Mouse (Mus musculus): ENCODE measurements around the gene Kcnk7. TPM values are rescaled to one million over a fixed set of nuclear protein-coding genes. Genes with fewer than 3 reads are reported as not detected.

Gene Kcnk7
- polyA plus RNA-seq, 1 experiment from 2014 or later, result 0.15 TPM

DNA sequence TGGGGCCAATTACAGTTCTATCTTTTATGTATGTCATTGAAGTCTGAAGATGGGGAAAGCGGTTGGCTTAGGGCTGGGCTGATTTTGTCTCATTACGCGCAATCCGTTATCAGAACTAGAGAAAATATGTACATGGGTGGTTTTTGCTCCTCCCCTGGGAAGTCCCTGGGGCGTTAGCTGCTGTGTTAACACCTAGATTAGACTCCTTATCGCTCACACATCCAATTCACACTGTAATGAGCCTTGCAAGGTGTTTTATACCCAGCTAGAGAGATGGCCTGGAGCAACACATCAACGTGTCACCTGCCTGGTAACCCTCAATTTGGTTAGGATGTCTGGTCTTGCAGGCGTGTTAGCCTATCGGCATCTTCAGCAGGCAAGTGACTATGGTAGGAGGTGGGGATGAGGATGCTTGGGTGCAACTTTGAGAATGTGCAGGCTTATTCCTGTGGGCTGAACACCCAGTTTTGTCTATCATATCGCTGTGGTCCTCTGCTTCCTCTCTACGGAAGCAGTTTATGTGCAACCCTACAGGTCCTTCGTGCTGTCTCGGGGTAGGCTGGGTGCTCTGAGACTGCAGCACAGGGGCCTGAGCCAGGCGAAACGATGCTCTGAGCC is 22.9 kb downstream of the Kcnk7 start:
- 78% methylated on average over 15 of the region's 15 CpGs for WGBS
- no peak for ATAC-seq
- H3K9me3 ChIP-seq (replicated peaks; ENCODE audit: control insufficient read depth, low read length, poor library complexity, severe bottlenecking), result no peaks in the 10 kb centered on the region
- peak overlapping the region; percentile 98 for H3K9ac ChIP-seq (ENCODE audit: low read depth, low read length)
- peak overlapping the region; percentile 100 for H3K4me2 ChIP-seq (ENCODE audit: low read length)
- no peaks in the 10 kb centered on the region for H3K27me3 ChIP-seq (ENCODE audit: control insufficient read depth, insufficient read depth, low read depth, low read length)
- H3K27ac ChIP-seq (ENCODE audit: low read length), result peak overlapping the region; percentile 53; the same call in 1 of the 2 replicates
- H3K4me1 ChIP-seq (ENCODE audit: control insufficient read depth, insufficient read depth, low read length), result peaks cover 55% of the 10 kb centered on the region
- no peaks in the 10 kb centered on the region; the same call in 1 of the 2 replicates for H3K36me3 ChIP-seq (ENCODE audit: control insufficient read depth, insufficient read depth, low read length)
- peak overlapping the region; percentile 92 for H3K4me3 ChIP-seq (ENCODE audit: low read depth, low read length)

GRCm38 (mm10) chr19:5727701-5728100 is 23.5 kb downstream of the Kcnk7 start:
- Histone ChIP-seq H3K9ac (ENCODE audit: low read depth, low read length) (peak overlapping the region; percentile 98), H3K4me1 (ENCODE audit: control insufficient read depth, insufficient read depth, low read length) (peaks cover 55% of the 10 kb centered on the region), H3K4me3 (ENCODE audit: low read depth, low read length) (peak overlapping the region; percentile 92), H3K36me3 (ENCODE audit: control insufficient read depth, insufficient read depth, low read length) (no peaks in the 10 kb centered on the region; the same call in 1 of the 2 replicates), H3K4me2 (ENCODE audit: low read length) (peak overlapping the region; percentile 100), H3K27ac (ENCODE audit: low read length) (peak overlapping the region; percentile 97), H3K27me3 (ENCODE audit: control insufficient read depth, insufficient read depth, low read depth, low read length) (no peaks in the 10 kb centered on the region), H3K9me3 (replicated peaks; ENCODE audit: control insufficient read depth, low read length, poor library complexity, severe bottlenecking) (no peaks in the 10 kb centered on the region)
- ATAC-seq, result no peak
- 5% methylated on average over 14 of the region's 14 CpGs for WGBS

DNA sequence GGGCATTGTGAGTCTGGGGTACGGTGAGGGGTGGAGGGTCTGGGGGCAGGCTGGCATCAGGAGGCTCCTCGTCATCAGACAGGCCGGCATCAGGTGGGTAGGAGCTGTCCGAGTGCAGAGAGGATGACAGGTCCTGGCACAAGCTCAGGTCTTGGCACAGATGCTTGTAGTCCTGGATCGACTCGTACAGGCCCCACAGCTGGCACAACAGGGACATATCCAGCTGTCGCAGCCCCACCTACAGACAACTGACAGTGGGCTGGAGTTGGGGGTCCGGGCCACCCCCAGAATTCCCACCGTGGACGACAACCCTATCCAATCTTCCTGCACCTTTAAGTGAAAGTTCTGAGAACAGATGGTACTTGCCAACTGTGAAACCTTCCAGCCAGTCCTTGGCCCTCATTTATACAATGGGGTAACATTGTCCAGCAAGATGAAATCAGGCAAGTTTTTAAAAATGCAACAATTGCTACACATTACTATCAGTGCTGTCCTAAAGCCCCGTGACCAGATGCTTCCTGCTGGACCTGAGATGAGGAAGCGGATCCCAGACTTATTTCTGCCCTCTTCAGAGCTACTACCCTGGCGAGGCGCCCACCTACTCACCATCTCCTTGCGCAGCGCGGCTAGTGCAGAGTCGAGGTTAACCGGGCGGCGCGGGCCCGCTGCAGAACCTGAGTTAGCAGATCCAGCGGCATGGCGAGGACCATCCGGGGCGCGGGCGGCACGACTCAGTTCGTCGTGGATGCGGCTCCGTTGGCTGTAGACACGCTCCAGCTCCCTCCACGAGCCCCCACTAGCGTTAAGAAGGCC is 24.7 kb downstream of the Kcnk7 start:
- Histone ChIP-seq H3K4me1 (ENCODE audit: control insufficient read depth, insufficient read depth, low read length) (peaks cover 55% of the 10 kb centered on the region), H3K4me2 (ENCODE audit: low read length) (peak overlapping the region; percentile 100), H3K9me3 (replicated peaks; ENCODE audit: control insufficient read depth, low read length, poor library complexity, severe bottlenecking) (no peaks in the 10 kb centered on the region), H3K36me3 (ENCODE audit: control insufficient read depth, insufficient read depth, low read length) (no peaks in the 10 kb centered on the region), H3K27ac (ENCODE audit: low read length) (peak overlapping the region; percentile 97), H3K9ac (ENCODE audit: low read depth, low read length) (peak overlapping the region; percentile 98), H3K4me3 (ENCODE audit: low read depth, low read length) (peak overlapping the region; percentile 92), H3K27me3 (ENCODE audit: control insufficient read depth, insufficient read depth, low read depth, low read length) (no peaks in the 10 kb centered on the region)
- WGBS, result 5% methylated on average over 37 of the region's 37 CpGs
- peak; percentile 43 for ATAC-seq

GRCm38 (mm10) chr19:5729444-5729815 is 25.3 kb downstream of the Kcnk7 start, which contains the start of gene Fam89b:
TSS of gene Fam89b (minus strand) at chr19:5729653.
- H3K27me3 ChIP-seq (ENCODE audit: control insufficient read depth, insufficient read depth, low read depth, low read length), result no peaks in the 10 kb centered on the region
- peak; percentile 81 for ATAC-seq
- under 1% methylated on average over 37 of the region's 37 CpGs for WGBS
- H3K4me1 ChIP-seq (ENCODE audit: control insufficient read depth, insufficient read depth, low read length), result peaks cover 55% of the 10 kb centered on the region
- peak within 1 kb of the TSS; percentile 100 for H3K4me2 ChIP-seq (ENCODE audit: low read length)
- no peaks in the 10 kb centered on the region for H3K36me3 ChIP-seq (ENCODE audit: control insufficient read depth, insufficient read depth, low read length)
- H3K9me3 ChIP-seq (replicated peaks; ENCODE audit: control insufficient read depth, low read length, poor library complexity, severe bottlenecking), result no peaks in the 10 kb centered on the region
- H3K27ac ChIP-seq (ENCODE audit: low read length), result peak within 1 kb of the TSS; percentile 97
- peak within 1 kb of the TSS; percentile 92 for H3K4me3 ChIP-seq (ENCODE audit: low read depth, low read length)
- H3K9ac ChIP-seq (ENCODE audit: low read depth, low read length), result peak within 1 kb of the TSS; percentile 98

DNA sequence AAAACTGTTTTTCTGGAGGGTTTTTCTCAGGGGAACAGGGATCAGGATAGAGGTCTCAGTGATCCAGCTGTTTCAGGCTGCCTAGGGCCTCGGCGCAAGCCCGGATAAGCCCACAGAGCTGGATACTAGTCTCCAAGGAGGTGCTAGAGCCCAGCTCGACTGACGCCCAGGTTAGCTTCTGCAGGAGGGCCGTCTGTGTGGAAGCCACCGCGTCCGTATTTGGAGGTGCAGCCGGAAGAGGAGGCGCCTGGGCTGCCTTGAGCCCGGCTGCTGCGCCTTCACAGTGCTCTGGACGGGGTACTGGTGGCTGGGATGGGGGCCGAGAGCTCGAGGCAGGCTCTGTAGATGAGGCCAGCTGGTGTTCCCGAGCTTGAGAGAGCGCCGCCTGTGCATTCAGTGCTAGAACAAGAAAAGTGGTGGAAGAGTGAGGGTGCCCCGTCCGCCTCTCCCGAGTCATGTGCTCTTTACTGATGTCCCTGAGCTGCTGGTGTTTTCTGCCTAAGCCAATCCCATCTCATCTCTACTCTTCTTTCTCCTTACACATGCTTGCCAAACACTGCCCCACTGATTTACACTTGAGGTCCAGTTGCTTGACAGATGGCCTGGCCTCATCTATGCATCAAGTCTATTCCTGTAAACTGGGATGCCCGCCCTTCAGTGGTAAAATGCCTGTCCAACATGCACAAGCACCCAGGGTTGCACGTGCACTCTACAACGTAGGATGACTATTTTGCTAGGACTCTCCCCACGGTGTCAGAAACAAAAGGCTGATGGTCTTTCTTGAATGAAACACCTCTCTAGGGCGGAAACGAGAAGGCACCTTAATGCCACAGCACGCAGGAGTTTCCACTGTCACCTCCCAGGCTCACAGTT is 26.4 kb downstream of the Kcnk7 start:
- Histone ChIP-seq H3K9me3 (replicated peaks; ENCODE audit: control insufficient read depth, low read length, poor library complexity, severe bottlenecking) (no peaks in the 10 kb centered on the region), H3K27ac (ENCODE audit: low read length) (peak overlapping the region; percentile 97; the same call in 1 of the 2 replicates), H3K27me3 (ENCODE audit: control insufficient read depth, insufficient read depth, low read depth, low read length) (no peaks in the 10 kb centered on the region), H3K4me2 (ENCODE audit: low read length) (peak overlapping the region; percentile 100), H3K9ac (ENCODE audit: low read depth, low read length) (peak overlapping the region; percentile 80), H3K36me3 (ENCODE audit: control insufficient read depth, insufficient read depth, low read length) (no peaks in the 10 kb centered on the region), H3K4me1 (ENCODE audit: control insufficient read depth, insufficient read depth, low read length) (peaks cover 48% of the 10 kb centered on the region), H3K4me3 (ENCODE audit: low read depth, low read length) (peak overlapping the region; percentile 82)
- no peak for ATAC-seq
- 78% methylated on average over 29 of the region's 29 CpGs for WGBS

DNA sequence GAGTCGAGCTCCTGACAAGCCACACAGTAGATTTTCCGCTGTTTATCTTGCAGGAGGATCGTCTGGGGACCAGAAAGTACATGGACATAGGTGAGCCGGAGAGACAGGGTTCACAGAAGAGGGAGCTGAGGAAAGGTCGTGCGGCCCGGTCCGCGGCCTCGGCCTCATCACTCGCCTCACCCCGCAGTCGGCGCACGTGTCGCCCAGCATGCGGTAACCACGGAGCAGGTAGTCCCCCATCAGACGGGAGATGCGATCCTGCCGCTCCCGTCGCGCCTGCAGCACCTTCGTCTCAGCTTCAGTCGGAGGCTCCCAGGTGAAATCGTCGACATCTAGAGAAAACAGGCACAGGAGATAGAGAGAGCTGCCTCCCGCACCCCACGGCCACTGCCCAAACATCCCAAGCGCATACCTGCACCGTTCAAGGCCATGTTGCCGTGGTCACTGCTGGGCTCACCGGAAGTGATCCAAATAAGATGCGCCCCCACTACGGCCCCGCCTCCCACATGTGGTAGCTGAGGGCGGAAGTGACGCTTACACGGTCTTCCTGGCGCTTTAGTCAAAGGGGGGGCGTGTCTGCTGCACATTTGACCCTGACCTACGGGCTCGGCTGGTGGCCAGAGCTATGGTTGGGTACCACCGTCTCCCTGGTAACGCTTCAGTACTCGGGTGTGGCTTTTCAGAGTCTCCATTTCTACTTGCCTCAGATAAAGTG is 27.3 kb downstream of the Kcnk7 start:
- peak overlapping the region; percentile 80 for H3K9ac ChIP-seq (ENCODE audit: low read depth, low read length)
- peak; percentile 86 for ATAC-seq
- no peaks in the 10 kb centered on the region for H3K36me3 ChIP-seq (ENCODE audit: control insufficient read depth, insufficient read depth, low read length)
- peaks cover 39% of the 10 kb centered on the region for H3K4me1 ChIP-seq (ENCODE audit: control insufficient read depth, insufficient read depth, low read length)
- under 1% methylated on average over 47 of the region's 47 CpGs for WGBS
- no peaks in the 10 kb centered on the region for H3K27me3 ChIP-seq (ENCODE audit: control insufficient read depth, insufficient read depth, low read depth, low read length)
- H3K4me2 ChIP-seq (ENCODE audit: low read length), result peak overlapping the region; percentile 99
- peak overlapping the region; percentile 82 for H3K4me3 ChIP-seq (ENCODE audit: low read depth, low read length)
- H3K9me3 ChIP-seq (replicated peaks; ENCODE audit: control insufficient read depth, low read length, poor library complexity, severe bottlenecking), result no peaks in the 10 kb centered on the region
- H3K27ac ChIP-seq (ENCODE audit: low read length), result peak overlapping the region; percentile 72

GRCm38 (mm10) chr19:5734325-5734724 is 30.2 kb downstream of the Kcnk7 start:
- no peak overlapping the region for H3K27ac ChIP-seq (ENCODE audit: low read length)
- no peak overlapping the region for H3K9ac ChIP-seq (ENCODE audit: low read depth, low read length)
- H3K4me2 ChIP-seq (ENCODE audit: low read length), result no peak overlapping the region
- H3K36me3 ChIP-seq (ENCODE audit: control insufficient read depth, insufficient read depth, low read length), result no peaks in the 10 kb centered on the region
- no peak overlapping the region for H3K4me3 ChIP-seq (ENCODE audit: low read depth, low read length)
- H3K27me3 ChIP-seq (ENCODE audit: control insufficient read depth, insufficient read depth, low read depth, low read length), result no peaks in the 10 kb centered on the region
- WGBS, result 84% methylated on average over 9 of the region's 9 CpGs
- peaks cover 17% of the 10 kb centered on the region for H3K4me1 ChIP-seq (ENCODE audit: control insufficient read depth, insufficient read depth, low read length)
- ATAC-seq, result no peak
- no peaks in the 10 kb centered on the region for H3K9me3 ChIP-seq (replicated peaks; ENCODE audit: control insufficient read depth, low read length, poor library complexity, severe bottlenecking)

- H3K9me3 ChIP-seq (replicated peaks; ENCODE audit: control insufficient read depth, low read length, poor library complexity, severe bottlenecking), result no peaks in the 10 kb centered on the region
- H3K36me3 ChIP-seq (ENCODE audit: control insufficient read depth, insufficient read depth, low read length), result no peaks in the 10 kb centered on the region
- H3K9ac ChIP-seq (ENCODE audit: low read depth, low read length), result no peak overlapping the region
- 63% methylated on average over 2 of the region's 2 CpGs for WGBS
- no peak overlapping the region for H3K27ac ChIP-seq (ENCODE audit: low read length)
- no peak overlapping the region for H3K4me2 ChIP-seq (ENCODE audit: low read length)
- H3K4me1 ChIP-seq (ENCODE audit: control insufficient read depth, insufficient read depth, low read length), result peaks cover 14% of the 10 kb centered on the region
- no peak for ATAC-seq
- H3K4me3 ChIP-seq (ENCODE audit: low read depth, low read length), result no peak overlapping the region
- peaks cover 5% of the 10 kb centered on the region for H3K27me3 ChIP-seq (ENCODE audit: control insufficient read depth, insufficient read depth, low read depth, low read length)
Observed at GRCm38 (mm10) chr19:5739446-5739845, 35.3 kb downstream of the Kcnk7 start.
